Mouse (Mus musculus): ENCODE measurements around the gene Prtg. TPM values are rescaled to one million over a fixed set of nuclear protein-coding genes. Genes with fewer than 3 reads are reported as not detected.

Gene Prtg
- polyA plus RNA-seq, 1 experiment from 2014 or later = 1.3 TPM

GRCm38 (mm10) chr9:72961959-72962358 is 155.3 kb downstream of the Prtg start:
- Histone ChIP-seq H3K4me1 (ENCODE audit: insufficient read depth) (peaks cover 4% of the 10 kb centered on the region; the same call in 1 of the 2 replicates), H3K27ac (ENCODE audit: low read depth) (no peak overlapping the region), H3K27me3 (ENCODE audit: insufficient read depth, low read length) (no peaks in the 10 kb centered on the region), H3K9me3 (ENCODE audit: low read depth, low read length) (no peaks in the 10 kb centered on the region), H3K9ac (no peak overlapping the region), H3K36me3 (ENCODE audit: insufficient read depth) (no peaks in the 10 kb centered on the region), H3K4me2 (no peak overlapping the region), H3K4me3 (ENCODE audit: low read depth, low read length) (no peak overlapping the region)
- WGBS = 71% methylated on average over 15 of the region's 15 CpGs
- ATAC-seq (ENCODE audit: insufficient read depth) (no peak), DNase-seq (no peak)
- no peak for TF ChIP-seq CTCF (IDR thresholded peaks at IDR 0.05; ENCODE audit: low read depth)

Other genes with a start within 250 kb of the Prtg start
- 802 and 805 TPM in 2 replicates for gene Nedd4, start 144.5 kb upstream of the Prtg start, polyA plus RNA-seq (2014; fragmentation: Nextera tagmentation; extraction: Ambion mirVana)
- gene Pygo1, start 118.8 kb downstream of the Prtg start, polyA plus RNA-seq (2014; fragmentation: Nextera tagmentation; extraction: Ambion mirVana) = 6.0 and 7.0 TPM in 2 replicates
- gene Dyx1c1, start 151.9 kb downstream of the Prtg start, polyA plus RNA-seq (2014; fragmentation: Nextera tagmentation; extraction: Ambion mirVana) = 1.2 and 1.3 TPM in 2 replicates
- not detected in 2 replicates for gene Gm44503, start 152.0 kb downstream of the Prtg start, polyA plus RNA-seq (2014; fragmentation: Nextera tagmentation; extraction: Ambion mirVana)
- gene Ccpg1os, start 178.5 kb downstream of the Prtg start, polyA plus RNA-seq (2014; fragmentation: Nextera tagmentation; extraction: Ambion mirVana) = 9.8 and 14.5 TPM in 2 replicates
- 19.4 and 20.6 TPM in 2 replicates for gene Ccpg1, start 178.6 kb downstream of the Prtg start, polyA plus RNA-seq (2014; fragmentation: Nextera tagmentation; extraction: Ambion mirVana)
- gene Pigb, start 233.5 kb downstream of the Prtg start, polyA plus RNA-seq (2014; fragmentation: Nextera tagmentation; extraction: Ambion mirVana) = 16.1 and 16.7 TPM in 2 replicates
- gene Rab27a, start 238.0 kb downstream of the Prtg start, polyA plus RNA-seq (2014; fragmentation: Nextera tagmentation; extraction: Ambion mirVana) = 1.8 and 2.8 TPM in 2 replicates